Mouse (Mus musculus): ENCODE results near the gene Trim62. TPM values are rescaled to one million over a fixed set of nuclear protein-coding genes. Genes with fewer than 3 reads are reported as not detected.

Gene Trim62
- total RNA-seq, 2 experiments from 2014 or later: 18.1 to 23.0 TPM

GRCm38 (mm10) chr4:128883801-128884710 lies 676 bp downstream of the Trim62 start:
- intact Hi-C loops (cut with DNase I): no loop called here

GRCm38 (mm10) chr4:128884711-128885095 lies 1.3 kb downstream of the Trim62 start:
- DNase-seq (ENCODE audit: low spot score in 2 of 2): no peak
- intact Hi-C loops (cut with DNase I): no loop called here

More at GRCm38 (mm10) chr4:128883801-128884710, 676 bp downstream of the Trim62 start:
- peak in 1 of 2 experiments; percentile 41 for DNase-seq (ENCODE audit: low spot score in 2 of 2)

GRCm38 (mm10) chr4:128885540-128885939 lies 2.2 kb downstream of the Trim62 start:
- intact Hi-C loops (cut with DNase I): no loop called here
- DNase-seq (ENCODE audit: low spot score in 2 of 2): no peak

- intact Hi-C loops (cut with DNase I): no loop called here
- DNase-seq (ENCODE audit: low spot score in 2 of 2): no peak
Measured at GRCm38 (mm10) chr4:128886571-128886970, 3.2 kb downstream of the Trim62 start.

- intact Hi-C loops (cut with DNase I): no loop called here
- no peak for DNase-seq (ENCODE audit: low spot score in 2 of 2)
Measured at GRCm38 (mm10) chr4:128887026-128887425, 3.6 kb downstream of the Trim62 start.

GRCm38 (mm10) chr4:128887641-128888091 lies 4.3 kb downstream of the Trim62 start:
- intact Hi-C loops (cut with DNase I): no loop called here
- DNase-seq (ENCODE audit: low spot score in 2 of 2): no peak

- intact Hi-C loops (cut with DNase I): no loop called here
- DNase-seq (ENCODE audit: low spot score in 2 of 2): no peak
Measured at GRCm38 (mm10) chr4:128888436-128888990, 5.1 kb downstream of the Trim62 start.

GRCm38 (mm10) chr4:128889752-128890630 lies 6.6 kb downstream of the Trim62 start:
- intact Hi-C loops (cut with DNase I): no loop called here
- DNase-seq (ENCODE audit: low spot score in 2 of 2): no peak

GRCm38 (mm10) chr4:128891157-128891556 lies 7.8 kb downstream of the Trim62 start:
- intact Hi-C loops (cut with DNase I): no loop called here
- peak; percentile 56 to 66 for DNase-seq (ENCODE audit: low spot score in 2 of 2)

GRCm38 (mm10) chr4:128891746-128892145 lies 8.4 kb downstream of the Trim62 start:
- no peak for DNase-seq (ENCODE audit: low spot score in 2 of 2)

GRCm38 (mm10) chr4:128892188-128892587 lies 8.8 kb downstream of the Trim62 start:
- no peak for DNase-seq (ENCODE audit: low spot score in 2 of 2)
- intact Hi-C loops (cut with DNase I): no loop called here

More at GRCm38 (mm10) chr4:128891746-128892145, 8.4 kb downstream of the Trim62 start:
- intact Hi-C loops (cut with DNase I): no loop called here

- DNase-seq (ENCODE audit: low spot score in 2 of 2): no peak
Measured at GRCm38 (mm10) chr4:128894112-128894511, 10.7 kb downstream of the Trim62 start.

GRCm38 (mm10) chr4:128895841-128896240 lies 12.5 kb downstream of the Trim62 start:
- DNase-seq (ENCODE audit: low spot score in 2 of 2): no peak
- intact Hi-C loops (cut with DNase I): no loop called here

More at GRCm38 (mm10) chr4:128894112-128894511, 10.7 kb downstream of the Trim62 start:
- intact Hi-C loops (cut with DNase I): no loop called here

- intact Hi-C loops (cut with DNase I): no loop called here
- no peak for DNase-seq (ENCODE audit: low spot score in 2 of 2)
Measured at GRCm38 (mm10) chr4:128896667-128897066, 13.3 kb downstream of the Trim62 start.

GRCm38 (mm10) chr4:128897911-128898421 lies 14.6 kb downstream of the Trim62 start:
- intact Hi-C loops (cut with DNase I): no loop called here
- no peak for DNase-seq (ENCODE audit: low spot score in 2 of 2)

GRCm38 (mm10) chr4:128899332-128899731 lies 16.0 kb downstream of the Trim62 start:
- peak; percentile 87 to 89 for DNase-seq (ENCODE audit: low spot score in 2 of 2)
- intact Hi-C loops (cut with DNase I): no loop called here

- DNase-seq (ENCODE audit: low spot score in 2 of 2): no peak
- intact Hi-C loops (cut with DNase I): no loop called here
Measured at GRCm38 (mm10) chr4:128900484-128900883, 17.1 kb downstream of the Trim62 start.

GRCm38 (mm10) chr4:128902390-128902789 lies 19.0 kb downstream of the Trim62 start:
- no peak for DNase-seq (ENCODE audit: low spot score in 2 of 2)
- intact Hi-C loops (cut with DNase I): no loop called here

GRCm38 (mm10) chr4:128904035-128904800 lies 20.8 kb downstream of the Trim62 start:
- intact Hi-C loops (cut with DNase I): no loop called here
- no peak for DNase-seq (ENCODE audit: low spot score in 2 of 2)
